Mouse (Mus musculus) hindbrain, embryonic 15.5 days (tissue): ENCODE measurements at regions not wholly inside any gene's neighbourhood (a gene's known extent, or its start where the extent isn't known, plus 50 kb on each side); places are given as distances from the start of the nearest gene placed in this dataset.

ENCODE experiments used
- ATAC-seq: fragments of 200-750 bp; cut with Nextera tagmentation; 2 replicates; pipeline ENCODE4 v1.8.0; 2017; ENCODE audit warnings: low read depth, moderate number of reproducible peaks, moderate TSS enrichment; ENCODE audit not compliant: low FRiP score
- H3K27ac ChIP-seq: fragments of 300-500 bp; sonication (generic); replicated peaks from 2 replicates; pipeline ENCODE4 v1.5.1; 2015; ENCODE audit warnings: mild to moderate bottlenecking, inconsistent platforms
- H3K27me3 ChIP-seq: fragments of 300-500 bp; sonication (generic); 2 replicates; pipeline ENCODE4 v1.6.1; 2015; ENCODE audit warnings: control low read depth, inconsistent platforms
- H3K36me3 ChIP-seq: fragments of 300-500 bp; sonication (generic); 2 replicates; pipeline ENCODE4 v1.6.1; 2015; ENCODE audit warnings: control low read depth, inconsistent platforms
- H3K4me1 ChIP-seq: fragments of 300-500 bp; sonication (generic); replicated peaks from 2 replicates; pipeline ENCODE4 v1.6.1; 2015; ENCODE audit warnings: control low read depth, inconsistent platforms
- H3K4me2 ChIP-seq: fragments of 300-500 bp; sonication (generic); 2 replicates; pipeline ENCODE4 v1.6.1; 2015; ENCODE audit warnings: moderate library complexity, mild to moderate bottlenecking, inconsistent platforms
- H3K4me3 ChIP-seq: fragments of 300-500 bp; sonication (generic); 2 replicates; pipeline ENCODE4 v1.5.1; 2015; ENCODE audit warnings: mild to moderate bottlenecking, inconsistent platforms
- H3K9ac ChIP-seq: fragments of 300-500 bp; sonication (generic); 2 replicates; pipeline ENCODE4 v1.6.1; 2015; ENCODE audit warnings: inconsistent platforms
- H3K9me3 ChIP-seq: fragments of 300-500 bp; sonication (generic); 2 replicates; pipeline ENCODE4 v1.6.1; 2016; ENCODE audit warnings: control low read depth, inconsistent platforms
- WGBS: fragments of 180-500 bp; shearing (Covaris S2); methylation state at CpG from one replicate; pipeline ENCODE4 v1.1.7; 2015; 5-methylcytosine and 5-hydroxymethylcytosine counted together

GRCm38 (mm10) chr2:74409856-74410404 is 169.3 kb downstream of the Lnpk start:
- Histone ChIP-seq H3K4me1 (peaks cover under 1% of the 10 kb centered on the region; the same call in 1 of the 2 replicates), H3K27me3 (no peaks in the 10 kb centered on the region), H3K36me3 (no peaks in the 10 kb centered on the region), H3K9me3 (no peaks in the 10 kb centered on the region), H3K4me3 (no peak overlapping the region), H3K4me2 (no peak overlapping the region), H3K9ac (no peak overlapping the region), H3K27ac (no peak overlapping the region)
- 78% methylated on average over 4 of the region's 4 CpGs for WGBS
- no peak for ATAC-seq

- peaks cover 6% of the 10 kb centered on the region for H3K4me1 ChIP-seq
- no peak overlapping the region for H3K4me3 ChIP-seq
- no peaks in the 10 kb centered on the region for H3K36me3 ChIP-seq
- no peak overlapping the region for H3K4me2 ChIP-seq
- no peak for ATAC-seq
- WGBS: 32% methylated on average over 3 of the region's 3 CpGs
- no peaks in the 10 kb centered on the region for H3K27me3 ChIP-seq
- no peak overlapping the region for H3K27ac ChIP-seq
- no peak overlapping the region for H3K9ac ChIP-seq
- H3K9me3 ChIP-seq: no peaks in the 10 kb centered on the region
These were observed 174.7 kb downstream of the Lnpk start for GRCm38 (mm10) chr2:74404493-74404892.

- WGBS: 88% methylated on average over 4 of the region's 4 CpGs
- no peak for ATAC-seq
- Histone ChIP-seq H3K27ac (no peak overlapping the region), H3K9ac (no peak overlapping the region), H3K4me1 (no peaks in the 10 kb centered on the region), H3K4me3 (no peak overlapping the region), H3K4me2 (no peak overlapping the region), H3K36me3 (no peaks in the 10 kb centered on the region), H3K27me3 (no peaks in the 10 kb centered on the region), H3K9me3 (no peaks in the 10 kb centered on the region)
These were observed 188.2 kb downstream of the Lnpk start for GRCm38 (mm10) chr2:74391064-74391463.

- H3K4me1 ChIP-seq: no peaks in the 10 kb centered on the region
- H3K27ac ChIP-seq: no peak overlapping the region
- H3K4me2 ChIP-seq: no peak overlapping the region
- H3K9ac ChIP-seq: no peak overlapping the region
- H3K36me3 ChIP-seq: no peaks in the 10 kb centered on the region
- H3K4me3 ChIP-seq: no peak overlapping the region
- no peaks in the 10 kb centered on the region for H3K27me3 ChIP-seq
- no peak for ATAC-seq
- H3K9me3 ChIP-seq: no peaks in the 10 kb centered on the region
- 83% methylated on average over 5 of the region's 5 CpGs for WGBS
These were observed 191.2 kb downstream of the Lnpk start for GRCm38 (mm10) chr2:74388078-74388477.

- 86% methylated on average over 1 of the region's 1 CpGs for WGBS
- no peak overlapping the region for H3K4me2 ChIP-seq
- H3K27me3 ChIP-seq: no peaks in the 10 kb centered on the region
- H3K4me1 ChIP-seq: no peaks in the 10 kb centered on the region
- no peak for ATAC-seq
- H3K9me3 ChIP-seq: no peaks in the 10 kb centered on the region
- H3K9ac ChIP-seq: no peak overlapping the region
- no peak overlapping the region for H3K27ac ChIP-seq
- H3K4me3 ChIP-seq: no peak overlapping the region
- H3K36me3 ChIP-seq: no peaks in the 10 kb centered on the region
These were observed 194.3 kb downstream of the Lnpk start for GRCm38 (mm10) chr2:74384918-74385317.

- no peak for ATAC-seq
- Histone ChIP-seq H3K4me2 (no peak overlapping the region), H3K36me3 (no peaks in the 10 kb centered on the region), H3K4me3 (no peak overlapping the region), H3K9ac (no peak overlapping the region), H3K9me3 (no peaks in the 10 kb centered on the region), H3K4me1 (no peaks in the 10 kb centered on the region), H3K27me3 (no peaks in the 10 kb centered on the region), H3K27ac (no peak overlapping the region)
- 84% methylated on average over 7 of the region's 7 CpGs for WGBS
These were observed 198.5 kb downstream of the Lnpk start for GRCm38 (mm10) chr2:74380574-74381287.

GRCm38 (mm10) chr2:74378709-74379108 is 200.5 kb downstream of the Lnpk start:
- no peaks in the 10 kb centered on the region for H3K36me3 ChIP-seq
- ATAC-seq: no peak
- no peaks in the 10 kb centered on the region for H3K4me1 ChIP-seq
- H3K9ac ChIP-seq: no peak overlapping the region
- 97% methylated on average over 3 of the region's 3 CpGs for WGBS
- no peaks in the 10 kb centered on the region for H3K9me3 ChIP-seq
- H3K4me3 ChIP-seq: no peak overlapping the region
- no peak overlapping the region for H3K4me2 ChIP-seq
- H3K27me3 ChIP-seq: no peaks in the 10 kb centered on the region
- H3K27ac ChIP-seq: no peak overlapping the region

- Histone ChIP-seq H3K27me3 (no peaks in the 10 kb centered on the region), H3K27ac (no peak overlapping the region), H3K4me2 (no peak overlapping the region), H3K4me1 (no peaks in the 10 kb centered on the region), H3K36me3 (no peaks in the 10 kb centered on the region), H3K9ac (no peak overlapping the region), H3K4me3 (no peak overlapping the region), H3K9me3 (no peaks in the 10 kb centered on the region)
- 64% methylated on average over 1 of the region's 1 CpGs for WGBS
- no peak for ATAC-seq
These were observed 205.3 kb downstream of the Lnpk start for GRCm38 (mm10) chr2:74373938-74374337.

- H3K4me2 ChIP-seq: no peak overlapping the region
- WGBS: 37% methylated on average over 4 of the region's 4 CpGs
- H3K9ac ChIP-seq: no peak overlapping the region
- H3K27ac ChIP-seq: no peak overlapping the region
- H3K4me1 ChIP-seq: no peaks in the 10 kb centered on the region
- H3K9me3 ChIP-seq: no peaks in the 10 kb centered on the region
- no peak overlapping the region for H3K4me3 ChIP-seq
- ATAC-seq: no peak
- H3K36me3 ChIP-seq: no peaks in the 10 kb centered on the region
- no peaks in the 10 kb centered on the region for H3K27me3 ChIP-seq
These were observed 206.2 kb downstream of the Lnpk start for GRCm38 (mm10) chr2:74373056-74373455.

GRCm38 (mm10) chr2:74363255-74363654 is 216.0 kb downstream of the Lnpk start:
- no peaks in the 10 kb centered on the region for H3K36me3 ChIP-seq
- H3K4me1 ChIP-seq: no peaks in the 10 kb centered on the region
- ATAC-seq: no peak
- H3K4me2 ChIP-seq: no peak overlapping the region
- WGBS: 97% methylated on average over 2 of the region's 2 CpGs
- 0 out of 2 replicates have a peak, but pooled peaks cover 5% of the 10 kb centered on the region for H3K9me3 ChIP-seq
- no peak overlapping the region for H3K4me3 ChIP-seq
- no peak overlapping the region for H3K27ac ChIP-seq
- H3K9ac ChIP-seq: no peak overlapping the region
- no peaks in the 10 kb centered on the region for H3K27me3 ChIP-seq

- 78% methylated on average over 8 of the region's 8 CpGs for WGBS
- Histone ChIP-seq H3K27ac (no peak overlapping the region), H3K27me3 (no peaks in the 10 kb centered on the region), H3K4me3 (no peak overlapping the region), H3K36me3 (no peaks in the 10 kb centered on the region), H3K4me1 (0 out of 2 replicates have a peak, but pooled peaks cover 6% of the 10 kb centered on the region), H3K9me3 (no peaks in the 10 kb centered on the region), H3K9ac (no peak overlapping the region), H3K4me2 (no peak overlapping the region)
- ATAC-seq: no peak
These were observed 224.6 kb downstream of the Lnpk start for GRCm38 (mm10) chr2:74354591-74354990.

GRCm38 (mm10) chr2:74349809-74350208 is 229.4 kb downstream of the Lnpk start:
- H3K9me3 ChIP-seq: no peaks in the 10 kb centered on the region
- no peaks in the 10 kb centered on the region for H3K36me3 ChIP-seq
- ATAC-seq: no peak
- 0 out of 2 replicates have a peak, but pooled peaks cover 6% of the 10 kb centered on the region for H3K4me1 ChIP-seq
- no peak overlapping the region for H3K4me3 ChIP-seq
- WGBS: 66% methylated on average over 6 of the region's 6 CpGs
- no peak overlapping the region for H3K4me2 ChIP-seq
- H3K9ac ChIP-seq: no peak overlapping the region
- no peaks in the 10 kb centered on the region for H3K27me3 ChIP-seq
- no peak overlapping the region for H3K27ac ChIP-seq

GRCm38 (mm10) chr2:74306301-74306700 is 272.9 kb downstream of the Lnpk start:
- H3K4me1 ChIP-seq: no peaks in the 10 kb centered on the region

More at GRCm38 (mm10) chr2:74306301-74306700, 272.9 kb downstream of the Lnpk start:
- 87% methylated on average over 9 of the region's 9 CpGs for WGBS
- Histone ChIP-seq H3K27ac (no peak overlapping the region), H3K4me2 (no peak overlapping the region), H3K27me3 (no peaks in the 10 kb centered on the region), H3K4me3 (no peak overlapping the region), H3K9me3 (no peaks in the 10 kb centered on the region), H3K9ac (no peak overlapping the region), H3K36me3 (no peaks in the 10 kb centered on the region)
- no peak for ATAC-seq
